Mouse (Mus musculus) liver, embryonic 16.5 days (tissue): ENCODE results near the gene Adgrl2. TPM values are rescaled to one million over a fixed set of nuclear protein-coding genes. Genes with fewer than 3 reads are reported as not detected.

ENCODE experiments used
- ATAC-seq: fragments of 200-750 bp; cut with Nextera tagmentation; 2 replicates; pipeline ENCODE4 v1.8.0; 2017; ENCODE audit warnings: low read depth, mild to moderate bottlenecking, moderate number of reproducible peaks, moderate library complexity
- H3K27ac ChIP-seq: fragments of 300-500 bp; sonication (generic); 2 replicates; pipeline ENCODE4 v1.5.1; 2014; ENCODE audit warnings: mild to moderate bottlenecking, low read length
- H3K27me3 ChIP-seq: fragments of 300-500 bp; sonication (generic); 2 replicates; pipeline ENCODE4 v1.6.1; 2014; ENCODE audit warnings: low read depth, low read length, mixed read lengths; ENCODE audit not compliant: control insufficient read depth, insufficient read depth
- H3K36me3 ChIP-seq: fragments of 300-500 bp; sonication (generic); 2 replicates; pipeline ENCODE4 v1.6.1; 2014; ENCODE audit warnings: mild to moderate bottlenecking; ENCODE audit not compliant: control insufficient read depth, insufficient read depth
- H3K4me1 ChIP-seq: fragments of 300-500 bp; sonication (generic); 2 replicates; pipeline ENCODE4 v1.6.1; 2014; ENCODE audit warnings: low read depth, low read length, mixed read lengths; ENCODE audit not compliant: control insufficient read depth
- H3K4me2 ChIP-seq: fragments of 300-500 bp; sonication (generic); 2 replicates; pipeline ENCODE4 v1.6.1; 2014; ENCODE audit warnings: low read depth, low read length, mixed read lengths
- H3K4me3 ChIP-seq: fragments of 300-500 bp; sonication (generic); 2 replicates; pipeline ENCODE4 v1.5.1; 2014; ENCODE audit warnings: low read depth, mild to moderate bottlenecking, low read length
- H3K9ac ChIP-seq: fragments of 300-500 bp; sonication (generic); 2 replicates; pipeline ENCODE4 v1.6.1; 2014; ENCODE audit warnings: low read depth, low read length
- H3K9me3 ChIP-seq: fragments of 300-500 bp; sonication (generic); replicated peaks from 2 replicates; pipeline ENCODE4 v1.6.1; 2016; ENCODE audit warnings: low read length; ENCODE audit not compliant: control insufficient read depth
- WGBS: fragments of 180-500 bp; shearing (Covaris S2); extraction: QIAGEN DNeasy Blood & Tissue Kit; methylation state at CpG from one replicate; pipeline ENCODE4 v1.1.7; 2014; ENCODE audit not compliant: insufficient replicate concordance; 5-methylcytosine and 5-hydroxymethylcytosine counted together
- polyA plus RNA-seq: library from polyadenylated mRNA; unstranded; fragments of >200 nt; fragmentation: Nextera tagmentation; extraction: Ambion mirVana; gene quantifications from 2 replicates; pipeline ENCODE4 v1.2.1, GENCODE M21; 2015

The Adgrl2 gene
- polyA plus RNA-seq, 1 experiment from 2014 or later = 4.2 TPM

DNA sequence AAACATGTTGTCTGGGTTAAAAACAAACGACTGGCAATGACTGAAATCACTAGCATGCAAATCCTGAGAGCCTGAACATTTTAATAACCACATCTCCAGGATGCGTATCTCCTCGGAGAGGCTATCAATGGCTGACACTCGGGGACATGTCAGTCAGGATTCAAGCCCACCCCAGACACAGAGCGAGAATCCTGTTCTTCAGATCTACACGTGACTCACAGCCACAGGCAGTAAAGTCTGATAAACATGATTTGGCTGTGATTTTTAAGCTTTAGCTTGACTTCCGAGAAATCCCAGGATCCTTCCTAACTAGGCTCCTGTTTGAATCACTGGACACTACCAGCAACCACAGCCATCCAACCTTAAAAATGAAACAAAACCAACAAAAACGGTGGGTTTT is 44.8 kb downstream of the Adgrl2 start:
- Histone ChIP-seq H3K9me3 (no peaks in the 10 kb centered on the region), H3K36me3 (no peaks in the 10 kb centered on the region), H3K27me3 (no peaks in the 10 kb centered on the region), H3K27ac (no peak overlapping the region), H3K4me3 (no peak overlapping the region), H3K9ac (no peak overlapping the region), H3K4me1 (no peaks in the 10 kb centered on the region), H3K4me2 (no peak overlapping the region)
- WGBS = 38% methylated on average over 8 of the region's 8 CpGs
- ATAC-seq = no peak

DNA sequence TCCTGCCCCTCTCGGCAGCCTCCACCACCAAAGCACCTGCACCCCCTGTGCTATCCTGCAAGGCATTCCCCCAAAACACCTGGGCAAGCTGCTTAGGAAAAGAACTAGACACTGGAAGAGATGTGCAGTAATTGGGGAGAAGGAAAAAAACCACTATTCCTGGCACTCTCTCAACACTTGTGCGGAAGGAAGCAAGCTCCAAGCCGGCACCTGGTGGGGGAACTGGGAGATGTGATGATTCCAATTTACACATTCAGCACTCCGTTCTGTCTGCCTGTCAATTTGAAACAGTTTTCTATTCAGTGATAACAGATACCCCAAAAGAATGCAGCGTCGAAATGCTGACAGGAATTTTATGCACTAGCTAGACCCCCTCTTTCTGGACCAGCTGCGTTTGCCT is 50.9 kb downstream of the Adgrl2 start:
- no peak overlapping the region for H3K4me2 ChIP-seq
- H3K9ac ChIP-seq = no peak overlapping the region
- H3K9me3 ChIP-seq = no peaks in the 10 kb centered on the region
- H3K27me3 ChIP-seq = no peaks in the 10 kb centered on the region
- no peaks in the 10 kb centered on the region for H3K4me1 ChIP-seq
- no peaks in the 10 kb centered on the region for H3K36me3 ChIP-seq
- ATAC-seq = no peak
- WGBS = 54% methylated on average over 7 of the region's 7 CpGs
- no peak overlapping the region for H3K27ac ChIP-seq
- H3K4me3 ChIP-seq = no peak overlapping the region

DNA sequence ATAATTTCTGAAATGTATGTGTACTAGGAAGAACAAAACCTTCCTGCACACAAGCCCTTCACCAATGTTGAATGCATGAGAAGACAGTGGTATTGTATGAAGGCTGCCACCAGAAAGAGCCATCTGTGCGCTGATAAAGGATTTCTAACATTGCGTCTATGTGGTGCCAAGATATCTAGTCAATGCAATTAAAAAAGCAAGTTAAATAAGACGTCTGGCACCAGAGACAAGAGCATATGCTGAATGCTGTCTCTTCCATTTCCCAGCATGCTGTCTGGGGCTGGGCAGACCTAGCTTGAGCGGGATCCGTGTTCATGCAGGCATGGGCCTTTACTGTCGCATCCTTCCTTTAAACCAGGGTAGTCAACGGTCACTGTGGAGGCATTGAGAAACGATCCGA is 55.3 kb downstream of the Adgrl2 start:
- Histone ChIP-seq H3K4me2 (no peak overlapping the region), H3K36me3 (no peaks in the 10 kb centered on the region), H3K9ac (no peak overlapping the region), H3K27ac (no peak overlapping the region), H3K4me3 (no peak overlapping the region), H3K9me3 (no peaks in the 10 kb centered on the region), H3K4me1 (no peaks in the 10 kb centered on the region), H3K27me3 (no peaks in the 10 kb centered on the region)
- no peak for ATAC-seq
- 59% methylated on average over 9 of the region's 9 CpGs for WGBS

DNA sequence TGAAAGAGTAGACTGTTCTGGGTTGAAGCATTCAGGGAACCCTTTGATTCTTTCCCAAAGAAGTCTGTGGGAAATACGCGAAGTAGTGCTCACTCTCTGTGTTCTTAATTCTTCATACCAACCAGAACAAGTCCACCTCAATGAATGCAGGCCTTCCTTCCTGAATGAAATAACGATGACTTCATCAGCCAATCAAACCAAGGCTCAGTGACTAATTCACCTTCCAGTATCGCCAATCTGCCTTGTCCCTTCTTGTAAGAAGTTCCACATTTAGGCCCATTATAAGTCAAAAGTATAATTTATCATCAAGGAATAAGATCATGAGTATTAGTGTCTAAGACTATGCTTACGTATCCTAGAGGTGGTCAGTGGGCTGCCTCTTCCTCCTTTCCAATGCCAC is 56.1 kb downstream of the Adgrl2 start:
- no peak for ATAC-seq
- Histone ChIP-seq H3K4me2 (no peak overlapping the region), H3K4me1 (no peaks in the 10 kb centered on the region), H3K36me3 (no peaks in the 10 kb centered on the region), H3K27me3 (no peaks in the 10 kb centered on the region), H3K4me3 (no peak overlapping the region), H3K9ac (no peak overlapping the region), H3K27ac (no peak overlapping the region), H3K9me3 (no peaks in the 10 kb centered on the region)
- WGBS = 70% methylated on average over 5 of the region's 5 CpGs

DNA sequence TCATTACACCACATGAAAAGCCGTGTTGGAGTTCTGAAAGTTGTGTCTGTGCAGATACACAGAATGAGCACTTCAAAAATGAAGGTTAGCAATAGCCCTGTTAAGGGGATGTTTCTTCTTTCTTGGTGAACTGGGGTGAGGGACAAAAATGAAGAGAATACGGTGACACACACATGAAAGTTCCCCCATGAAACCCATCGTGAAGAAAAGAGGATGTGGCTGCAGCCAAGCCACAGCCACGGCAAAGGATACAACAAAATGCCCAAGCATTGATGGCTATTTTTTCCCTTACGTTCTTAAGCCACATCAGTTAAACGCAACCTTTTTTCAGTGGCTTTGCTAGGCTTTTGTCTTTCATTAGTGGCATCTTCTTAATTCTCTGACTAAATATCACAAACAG is 57.2 kb downstream of the Adgrl2 start:
- no peak for ATAC-seq
- no peak overlapping the region for H3K4me3 ChIP-seq
- WGBS = 35% methylated on average over 6 of the region's 6 CpGs
- no peak overlapping the region for H3K9ac ChIP-seq
- H3K4me2 ChIP-seq = no peak overlapping the region
- no peaks in the 10 kb centered on the region for H3K9me3 ChIP-seq
- no peaks in the 10 kb centered on the region for H3K4me1 ChIP-seq
- H3K27me3 ChIP-seq = no peaks in the 10 kb centered on the region
- H3K36me3 ChIP-seq = no peaks in the 10 kb centered on the region
- H3K27ac ChIP-seq = no peak overlapping the region

DNA sequence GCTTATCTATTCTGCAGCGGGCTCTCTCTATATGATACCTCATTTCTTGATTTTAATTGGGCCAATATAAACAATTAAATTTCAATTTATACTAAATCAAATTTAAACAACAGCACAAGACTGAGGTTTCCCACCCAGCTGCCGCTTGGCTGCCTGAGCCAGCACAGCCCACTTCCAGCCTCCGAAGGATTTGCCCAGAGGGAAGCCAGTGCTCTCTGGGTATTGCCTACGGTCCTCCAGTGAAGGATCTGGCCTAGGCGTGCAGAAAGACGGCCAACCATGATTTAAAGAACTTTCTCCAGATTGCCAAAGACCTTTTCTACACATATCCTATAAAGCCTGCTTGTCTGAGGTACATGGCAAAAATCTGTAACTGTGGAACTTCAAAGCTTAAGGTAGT is 59.4 kb downstream of the Adgrl2 start:
- Histone ChIP-seq H3K9ac (no peak overlapping the region), H3K36me3 (no peaks in the 10 kb centered on the region), H3K9me3 (no peaks in the 10 kb centered on the region), H3K4me2 (no peak overlapping the region), H3K27ac (no peak overlapping the region), H3K4me1 (no peaks in the 10 kb centered on the region), H3K4me3 (no peak overlapping the region), H3K27me3 (no peaks in the 10 kb centered on the region)
- ATAC-seq = no peak
- WGBS = 69% methylated on average over 6 of the region's 6 CpGs

DNA sequence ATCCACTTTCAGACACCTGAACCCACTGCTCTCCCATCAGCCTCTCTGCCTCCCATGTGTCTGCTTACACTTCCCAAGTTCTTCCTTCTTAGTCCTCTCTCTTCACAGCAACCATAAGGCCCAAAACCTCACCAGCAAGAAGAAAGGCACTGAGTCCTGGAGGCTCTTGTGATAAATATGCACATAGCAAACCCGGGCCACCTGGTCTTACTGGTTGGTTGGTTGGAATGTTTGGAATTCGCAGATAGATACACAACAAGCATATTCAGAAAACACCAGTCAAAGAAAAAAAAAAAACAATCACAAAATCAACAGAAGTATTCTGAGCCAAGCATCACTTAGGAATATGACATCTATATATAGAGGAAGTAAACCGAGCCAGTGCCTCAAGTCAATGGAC is 64.0 kb downstream of the Adgrl2 start:
- Histone ChIP-seq H3K4me2 (no peak overlapping the region), H3K27ac (no peak overlapping the region), H3K4me1 (no peaks in the 10 kb centered on the region), H3K36me3 (no peaks in the 10 kb centered on the region), H3K4me3 (no peak overlapping the region), H3K9ac (no peak overlapping the region), H3K9me3 (no peaks in the 10 kb centered on the region), H3K27me3 (no peaks in the 10 kb centered on the region)
- 59% methylated on average over 3 of the region's 3 CpGs for WGBS
- no peak for ATAC-seq

DNA sequence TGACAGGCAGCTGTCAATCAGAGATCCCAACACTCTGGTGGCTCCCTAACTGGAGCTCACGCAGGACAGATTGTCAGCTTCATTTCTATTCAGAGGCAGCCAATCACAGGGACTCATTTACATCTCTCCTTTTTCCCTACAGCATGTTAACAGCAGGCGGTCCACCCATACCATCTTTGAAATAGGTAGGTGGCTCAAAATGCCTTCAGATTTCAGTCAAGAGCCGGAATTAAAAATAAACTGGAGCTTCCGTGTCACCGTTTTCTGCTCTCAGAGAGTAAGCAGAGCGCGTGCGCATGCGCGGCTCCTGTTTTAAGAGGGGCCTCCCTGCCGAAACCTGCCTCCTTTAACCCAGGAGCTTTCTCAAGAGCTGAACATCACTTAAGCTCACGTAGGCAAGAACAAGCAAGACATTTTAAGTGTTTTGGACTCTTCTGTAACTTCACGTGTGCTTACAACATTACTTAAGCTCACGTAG is 67.7 kb downstream of the Adgrl2 start:
- Histone ChIP-seq H3K9ac (no peak overlapping the region), H3K4me2 (no peak overlapping the region), H3K27ac (no peak overlapping the region), H3K36me3 (no peaks in the 10 kb centered on the region), H3K4me1 (no peaks in the 10 kb centered on the region), H3K27me3 (no peaks in the 10 kb centered on the region), H3K9me3 (no peaks in the 10 kb centered on the region), H3K4me3 (no peak overlapping the region)
- no peak for ATAC-seq
- 79% methylated on average over 14 of the region's 14 CpGs for WGBS

DNA sequence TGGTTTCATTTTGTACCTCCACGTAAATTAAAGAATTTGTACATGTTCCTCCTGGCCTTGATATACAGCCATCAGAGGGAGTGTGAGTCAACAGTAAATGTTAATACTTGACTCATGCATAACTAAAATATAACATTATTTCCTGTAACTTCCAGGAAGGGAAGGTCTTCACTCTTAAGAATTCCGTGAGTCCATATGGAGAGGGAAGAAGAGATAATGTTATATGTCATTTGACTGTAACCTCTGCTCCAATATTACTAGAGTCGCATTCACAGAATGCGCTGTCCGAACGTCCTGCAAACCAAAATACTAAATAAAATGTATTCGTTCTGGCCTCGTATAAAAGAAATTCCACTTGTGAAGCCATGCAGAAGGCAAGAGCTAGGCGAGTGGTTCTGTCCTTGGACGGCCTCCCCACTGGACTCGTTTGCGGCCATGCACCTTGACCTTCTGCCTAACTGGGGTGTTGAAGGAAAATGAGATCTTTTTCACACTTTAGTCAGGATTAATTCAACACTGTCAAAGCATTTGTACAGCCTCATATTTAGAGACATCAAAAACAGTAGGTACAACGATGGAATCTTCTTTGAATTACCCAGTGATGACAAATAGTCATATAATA is 68.3 kb downstream of the Adgrl2 start:
- no peak overlapping the region for H3K4me3 ChIP-seq
- H3K27me3 ChIP-seq = no peaks in the 10 kb centered on the region
- WGBS = 72% methylated on average over 13 of the region's 13 CpGs
- H3K36me3 ChIP-seq = no peaks in the 10 kb centered on the region
- no peak for ATAC-seq
- no peak overlapping the region for H3K4me2 ChIP-seq
- no peaks in the 10 kb centered on the region for H3K4me1 ChIP-seq
- H3K9me3 ChIP-seq = no peaks in the 10 kb centered on the region
- no peak overlapping the region for H3K9ac ChIP-seq
- no peak overlapping the region for H3K27ac ChIP-seq
